Mouse (Mus musculus) adrenal gland (tissue): Measurements from ENCODE around the gene C330021F23Rik.
"Not testable (repeated sequence)": the region's sequence is repeated elsewhere in the genome, so short reads cannot be mapped to it uniquely, and the experiment has no call there.

Experiments
- intact Hi-C: fragments of 180-260 bp; cut with DNase I; formaldehyde crosslinking; loops from one replicate; pipeline ENCODE4 v1.15.1; 2025
- long read RNA-seq, 2 experiments: library from polyadenylated mRNA; unstranded; transcript quantifications; one replicate each; pipeline ENCODE4 v2.0.0; 2020; ENCODE audit warnings: borderline replicate concordance in 1 of 2; ENCODE audit not compliant: insufficient replicate concordance in 1 of 2

Gene C330021F23Rik
- long read RNA-seq, experiment 1 = 0 reads
- long read RNA-seq, experiment 2 = 0 reads

GRCm38 (mm10) chr8:3567641-3568371 is at the start of gene C330021F23Rik:
Gene C330021F23Rik, plus strand, starts transcription at chr8:3567990.
- intact Hi-C loops = no loop called here

GRCm38 (mm10) chr8:3522007-3522697 is 45.6 kb upstream of the C330021F23Rik start:
- intact Hi-C loops = no loop called here

GRCm38 (mm10) chr8:3530816-3531215 is 37.0 kb upstream of the C330021F23Rik start:
- intact Hi-C loops = no loop called here

- intact Hi-C loops = no loop called here
Measured at GRCm38 (mm10) chr8:3531936-3532335, 35.9 kb upstream of the C330021F23Rik start.

GRCm38 (mm10) chr8:3536053-3536841 is 31.5 kb upstream of the C330021F23Rik start:
- intact Hi-C loops = no loop called here

GRCm38 (mm10) chr8:3536940-3537339 is 30.9 kb upstream of the C330021F23Rik start:
- intact Hi-C loops = no loop called here

GRCm38 (mm10) chr8:3537666-3538065 is 30.1 kb upstream of the C330021F23Rik start:
- intact Hi-C loops = no loop called here

GRCm38 (mm10) chr8:3539146-3539545 is 28.6 kb upstream of the C330021F23Rik start:
- intact Hi-C loops = no loop called here

GRCm38 (mm10) chr8:3540076-3540475 is 27.7 kb upstream of the C330021F23Rik start:
- intact Hi-C loops = no loop called here

GRCm38 (mm10) chr8:3546511-3546910 is 21.3 kb upstream of the C330021F23Rik start:
- intact Hi-C loops = no loop called here

GRCm38 (mm10) chr8:3552240-3552639 is 15.6 kb upstream of the C330021F23Rik start:
- intact Hi-C loops = no loop called here

GRCm38 (mm10) chr8:3556114-3556513 is 11.7 kb upstream of the C330021F23Rik start:
- intact Hi-C loops = no loop called here

- intact Hi-C loops = no loop called here
Measured at GRCm38 (mm10) chr8:3568378-3568777, 588 bp downstream of the C330021F23Rik start.

GRCm38 (mm10) chr8:3569784-3570183 is 2.0 kb downstream of the C330021F23Rik start:
- intact Hi-C loops = no loop called here

GRCm38 (mm10) chr8:3574546-3574945 is 6.8 kb downstream of the C330021F23Rik start:
- intact Hi-C loops = no loop called here

- intact Hi-C loops = no loop called here
Measured at GRCm38 (mm10) chr8:3576211-3576960, 8.6 kb downstream of the C330021F23Rik start.

- intact Hi-C loops = no loop called here
Measured at GRCm38 (mm10) chr8:3579390-3580364, 11.9 kb downstream of the C330021F23Rik start.

GRCm38 (mm10) chr8:3581961-3582360 is 14.2 kb downstream of the C330021F23Rik start:
- intact Hi-C loops = not testable (repeated sequence)

- intact Hi-C loops = no loop called here
Measured at GRCm38 (mm10) chr8:3586452-3586851, 18.7 kb downstream of the C330021F23Rik start.

GRCm38 (mm10) chr8:3586993-3587390 is 19.2 kb downstream of the C330021F23Rik start, which contains the start of gene Camsap3:
Gene Camsap3, plus strand, starts transcription at chr8:3587293.
- intact Hi-C loops = no loop called here
